Mouse (Mus musculus): ENCODE measurements at regions not wholly inside any gene's neighbourhood (a gene's known extent, or its start where the extent isn't known, plus 50 kb on each side); places are given as distances from the start of the nearest gene placed in this dataset.

DNA sequence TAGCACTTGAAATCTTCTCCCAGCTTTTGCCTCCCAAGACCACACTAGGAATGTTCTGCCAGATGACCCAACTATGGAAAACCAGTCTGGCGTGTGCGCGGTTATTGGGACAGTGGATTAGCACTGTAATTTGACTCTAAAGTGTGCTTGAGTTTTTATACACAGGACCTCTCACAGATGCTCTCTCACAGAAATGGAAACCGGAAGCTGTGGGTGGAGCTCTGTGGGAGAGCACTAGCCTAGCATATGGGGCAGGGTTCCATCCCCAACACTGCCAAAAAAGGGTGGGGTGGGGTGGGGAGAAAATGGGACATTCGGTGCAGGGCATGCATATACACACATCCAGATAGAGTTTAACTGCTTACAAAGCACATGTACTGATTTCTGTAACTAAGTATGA lies 61.7 kb upstream of the Hsd17b12 start:
- TF ChIP-seq CTCF (IDR thresholded peaks at IDR 0.05; ENCODE audit: low read depth) = no peak
- TF ChIP-seq EP300 (optimal IDR thresholded peaks at IDR 0.05) = no peak

All from stomach, postnatal 0 days (tissue).